16 mouse cellular contexts compared by ENCODE assay signal in genomic region chr4:145310859-145311258, GRCm38 (mm10). TPM values are rescaled to one million over a fixed set of nuclear protein-coding genes. Genes with fewer than 3 reads are reported as not detected.
"Had no signal": no experiment of that assay in that cellular context is flagged by ENCODE, and none has a peak within 500 bp of the region (broad histone marks: within the 10 kb centered on the region; RNA-seq: fewer than 3 reads in every experiment).

No protein-coding gene starts in this region.

- H3K9ac ChIP-seq: neural tube, embryonic 12.5 days; neural tube, embryonic 13.5 days; neural tube, embryonic 15.5 days; stomach, embryonic 15.5 days had no signal

- H3K4me1 ChIP-seq: neural tube, embryonic 12.5 days; neural tube, embryonic 13.5 days; neural tube, embryonic 15.5 days; stomach, embryonic 15.5 days had no signal

- H3K27ac ChIP-seq: neural tube, embryonic 12.5 days; neural tube, embryonic 13.5 days; neural tube, embryonic 15.5 days; stomach, embryonic 15.5 days; stomach, postnatal 0 days had no signal

- H3K9me3 ChIP-seq: neural tube, embryonic 12.5 days; neural tube, embryonic 13.5 days; neural tube, embryonic 15.5 days; stomach, embryonic 15.5 days had no signal

- H3K4me3 ChIP-seq: neural tube, embryonic 12.5 days; neural tube, embryonic 13.5 days; neural tube, embryonic 15.5 days; stomach, embryonic 15.5 days had no signal

- DNase-seq: retina, postnatal 1 day; right cerebral cortex, adult 18-20 months; right cerebral cortex, postnatal 14 days; right cerebral cortex, postnatal 25 days; right cerebral cortex, postnatal 4 days; spleen, adult 18-20 months; thymus, adult 2 months; thymus, postnatal 14 days; thymus, postnatal 25 days; thymus, postnatal 36 days had no signal

- H3K4me2 ChIP-seq: neural tube, embryonic 12.5 days; neural tube, embryonic 13.5 days; neural tube, embryonic 15.5 days; stomach, embryonic 15.5 days had no signal

- H3K36me3 ChIP-seq: neural tube, embryonic 12.5 days; neural tube, embryonic 13.5 days; neural tube, embryonic 15.5 days; stomach, embryonic 15.5 days had no signal

RNA-seq across cellular contexts. Expression of gene Tnfrsf8, which starts 4.1 kb away (rescaled TPM):
- polyA plus RNA-seq: neural tube, embryonic 13.5 days; neural tube, embryonic 14.5 days had no signal
